In genomic region chr16:23520235-23520871, GRCm38 (mm10) we compare ENCODE assay signal across 8 mouse cellular contexts. TPM values are rescaled to one million over a fixed set of nuclear protein-coding genes. Genes with fewer than 3 reads are reported as not detected.
DNase-seq lines count a peak whose midpoint lies in the region; ATAC-seq and TF ChIP-seq lines count a peak whose summit lies in the region.

Gene Rtp4 (plus strand): TSS chr16:23520291.
Gene Masp1 (minus strand): TSS chr16:23520815.

- 0 out of 2 replicates have a peak, but pooled peaks have one; percentile 5 for TF ChIP-seq POLR2A in cerebellum, adult 2 months (IDR thresholded peaks at IDR 0.05; ENCODE audit: borderline replicate concordance, insufficient read depth, low read length)

- H3K27ac ChIP-seq in cerebellum, adult 2 months (ENCODE audit: insufficient read depth, low read length), result no peak within 1 kb of the TSS
- H3K27ac ChIP-seq in embryonic facial prominence, embryonic 14.5 days (replicated peaks; ENCODE audit: low read depth, low read length), result peak within 1 kb of the TSS; percentile 71
- H3K27ac ChIP-seq in liver, embryonic 11.5 days (ENCODE audit: low read depth, low read length), result peak within 1 kb of the TSS; percentile 70

- no peaks in the 10 kb centered on the region; the same call in 1 of the 2 replicates for H3K4me1 ChIP-seq in cerebellum, adult 2 months (ENCODE audit: control insufficient read depth, insufficient read depth, low read length)
- peaks cover 67% of the 10 kb centered on the region for H3K4me1 ChIP-seq in embryonic facial prominence, embryonic 14.5 days (ENCODE audit: control insufficient read depth, insufficient read depth, low read length)
- H3K4me1 ChIP-seq in liver, embryonic 11.5 days (replicated peaks; ENCODE audit: control insufficient read depth, insufficient read depth, low read length), result peaks cover 7% of the 10 kb centered on the region

- peaks cover 4% of the 10 kb centered on the region; the same call in 1 of the 2 replicates for H3K9me3 ChIP-seq in embryonic facial prominence, embryonic 14.5 days (ENCODE audit: control insufficient read depth, low read length)
- H3K9me3 ChIP-seq in liver, embryonic 11.5 days (ENCODE audit: control insufficient read depth, low read length), result no peaks in the 10 kb centered on the region

- peak within 1 kb of the TSS; percentile 58 for H3K4me2 ChIP-seq in embryonic facial prominence, embryonic 14.5 days (ENCODE audit: low read depth, low read length)
- H3K4me2 ChIP-seq in liver, embryonic 11.5 days, result peak within 1 kb of the TSS; percentile 57

- H3K36me3 ChIP-seq in embryonic facial prominence, embryonic 14.5 days (ENCODE audit: control insufficient read depth, insufficient read depth, low read length), result no peaks in the 10 kb centered on the region
- H3K36me3 ChIP-seq in liver, embryonic 11.5 days (ENCODE audit: control insufficient read depth, insufficient read depth, low read length), result no peaks in the 10 kb centered on the region; the same call in 1 of the 2 replicates

- no peaks in the 10 kb centered on the region; the same call in 1 of the 2 replicates for H3K27me3 ChIP-seq in cerebellum, adult 2 months (ENCODE audit: control insufficient read depth, insufficient read depth, low read length)
- no peaks in the 10 kb centered on the region; the same call in 1 of the 2 replicates for H3K27me3 ChIP-seq in embryonic facial prominence, embryonic 14.5 days (replicated peaks; ENCODE audit: control insufficient read depth, insufficient read depth, low read length)
- 0 out of 2 replicates have a peak, but pooled peaks cover 2% of the 10 kb centered on the region for H3K27me3 ChIP-seq in liver, embryonic 11.5 days (replicated peaks; ENCODE audit: control insufficient read depth, insufficient read depth, low read length)

- TF ChIP-seq CTCF in cerebellum, adult 2 months (IDR thresholded peaks at IDR 0.05; ENCODE audit: borderline replicate concordance, insufficient read depth, low read depth, low read length), result no peak

- peak within 1 kb of the TSS; percentile 6 for H3K4me3 ChIP-seq in cerebellum, adult 2 months (replicated peaks; ENCODE audit: insufficient read depth, low read depth, low read length)
- H3K4me3 ChIP-seq in embryonic facial prominence, embryonic 14.5 days (ENCODE audit: low read depth, low read length), result peak within 1 kb of the TSS; percentile 34
- H3K4me3 ChIP-seq in liver, embryonic 11.5 days (ENCODE audit: low read depth, low read length), result peak within 1 kb of the TSS; percentile 46

- intact Hi-C loops in heart, postnatal 36 days (cut with DNase I), result no loop called here

- peak; percentile 19 to 20 for DNase-seq in cerebellum, adult 2 months
- no peak for DNase-seq in cerebellum, adult 11 months
- DNase-seq in MN1 (ENCODE audit: low spot score), result peak; percentile 20
- peak; percentile 57 for DNase-seq in embryonic facial prominence, embryonic 14.5 days (ENCODE audit: low spot score)
- DNase-seq in heart, postnatal 36 days, result peak in 1 of 2 experiments; percentile 31
- no peak for DNase-seq in liver, embryonic 11.5 days (ENCODE audit: low spot score)
- peak; percentile 46 to 70 for DNase-seq in right cerebral cortex, adult 2 months (ENCODE audit: low spot score in 2 of 2)
- DNase-seq in spleen, postnatal 14 days (ENCODE audit: low spot score in 2 of 2), result no peak

- peak; percentile 76 for ATAC-seq in embryonic facial prominence, embryonic 14.5 days (ENCODE audit: low read depth)
- ATAC-seq in liver, embryonic 11.5 days (replicated peaks; ENCODE audit: low FRiP score), result peak; percentile 54; the same call in 1 of the 2 replicates

- H3K9ac ChIP-seq in embryonic facial prominence, embryonic 14.5 days (ENCODE audit: low read depth, low read length), result peak within 1 kb of the TSS; percentile 58
- peak within 1 kb of the TSS; percentile 64 for H3K9ac ChIP-seq in liver, embryonic 11.5 days (ENCODE audit: low read depth, low read length)

- 3% methylated on average over 12 of the region's 12 CpGs for WGBS in cerebellum, adult 2 months
- 0% methylated on average over 12 of the region's 12 CpGs for WGBS in embryonic facial prominence, embryonic 14.5 days
- 3% methylated on average over 12 of the region's 12 CpGs for WGBS in liver, embryonic 11.5 days

RNA-seq across cellular contexts. Expression of gene Rtp4, which starts in this region (rescaled TPM):
- polyA plus RNA-seq in cerebellum, adult 2 months (2012; rRNA removed), result 4.4 TPM in 2 replicates
- polyA plus RNA-seq in embryonic facial prominence, embryonic 14.5 days (2014; fragmentation: Nextera tagmentation; extraction: Ambion mirVana), result 7.9 and 8.4 TPM in 2 replicates
- 10 to 100 TPM in 1 of 2 experiments, 1 to 10 TPM in 1; 6.5 to 11.9 TPM for total RNA-seq in heart, postnatal 36 days (2021)
- 4.2 and 4.6 TPM in 2 replicates for polyA plus RNA-seq in liver, embryonic 11.5 days (2014; fragmentation: Nextera tagmentation; extraction: Ambion mirVana)

RNA-seq across cellular contexts. Expression of gene Masp1, which starts in this region (rescaled TPM):
- 13.3 and 13.7 TPM in 2 replicates for polyA plus RNA-seq in cerebellum, adult 2 months (2012; rRNA removed)
- 7.3 and 7.7 TPM in 2 replicates for polyA plus RNA-seq in embryonic facial prominence, embryonic 14.5 days (2014; fragmentation: Nextera tagmentation; extraction: Ambion mirVana)
- 10 to 100 TPM; 16.9 to 17.3 TPM for total RNA-seq in heart, postnatal 36 days (2021)
- 21.6 and 23.1 TPM in 2 replicates for polyA plus RNA-seq in liver, embryonic 11.5 days (2014; fragmentation: Nextera tagmentation; extraction: Ambion mirVana)

Comparison
In these comparisons a context has a peak if more than half of its experiments do, and no peak if none do; other contexts are left out.
1. DNase-seq: peak in cerebellum, adult 2 months (2 of 2), MN1 (single experiment), embryonic facial prominence, embryonic 14.5 days (single experiment) and right cerebral cortex, adult 2 months (2 of 2); none in cerebellum, adult 11 months (single experiment), liver, embryonic 11.5 days (single experiment) and spleen, postnatal 14 days (0 of 2).
2. Peak in every context shown above with its lines, with median percentiles within 50 percentile points of each other: H3K4me3 ChIP-seq.